Mouse (Mus musculus): ENCODE measurements at regions not wholly inside any gene's neighbourhood (a gene's known extent, or its start where the extent isn't known, plus 50 kb on each side); places are given as distances from the start of the nearest gene placed in this dataset.

DNA sequence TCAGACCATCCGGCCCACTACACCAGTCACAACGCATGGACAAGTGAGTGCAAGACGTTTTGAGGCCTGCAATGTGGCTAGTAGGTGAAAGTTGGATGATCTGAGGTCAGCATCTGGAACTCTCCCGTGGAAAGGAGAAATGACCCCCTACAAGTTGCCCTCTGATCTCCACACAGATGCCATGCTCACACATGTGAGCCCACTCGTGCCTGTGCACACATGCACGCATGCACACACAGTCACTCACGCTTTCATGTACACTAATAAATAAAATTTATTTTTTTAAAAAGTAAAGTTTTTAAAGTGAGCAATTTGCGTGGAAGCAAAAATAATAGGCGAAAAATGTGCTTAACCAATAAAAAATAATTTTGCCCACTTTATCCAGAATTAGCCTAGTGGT lies 147.5 kb upstream of the Jade1 start:
- in situ Hi-C loops (cut with MboI; ENCODE audit: low pct_ligation_motif_present, low pct_unique_long_range_greater_than_20kb, low sequenced_read_pairs) (no loop called here), dilution Hi-C loops (cut with MboI; ENCODE audit: extremely low pct_ligation_motif_present, extremely low pct_unique_long_range_greater_than_20kb, low sequenced_read_pairs) (no loop called here)
- no peak overlapping the region for H3K9ac ChIP-seq (ENCODE audit: insufficient read depth, low read depth)
- H3K27ac ChIP-seq (ENCODE audit: insufficient read depth, low read depth), result no peak overlapping the region
- H3K9me3 ChIP-seq (replicated peaks; ENCODE audit: low read length), result no peaks in the 10 kb centered on the region
- no peaks in the 10 kb centered on the region for H3K79me2 ChIP-seq (replicated peaks; ENCODE audit: control insufficient read depth, extremely low read depth, insufficient read depth, poor library complexity, severe bottlenecking)
- no peaks in the 10 kb centered on the region for H3K36me3 ChIP-seq (replicated peaks in 1 of 2; ENCODE audit: control insufficient read depth in 1 of 2, insufficient read depth in 1 of 2, low read length in 1 of 2)
- H3K4me2 ChIP-seq (ENCODE audit: insufficient read depth, low read depth, poor library complexity, severe bottlenecking), result no peak overlapping the region
- TF ChIP-seq CHD1 (IDR thresholded peaks at IDR 0.05; ENCODE audit: low read depth, low read length) (no peak), TBP (conservative IDR thresholded peaks at IDR 0.05; ENCODE audit: low read depth, low read length) (no peak), KAT2A (IDR thresholded peaks at IDR 0.05; ENCODE audit: insufficient replicate concordance, low read length) (no peak), JUN (IDR thresholded peaks at IDR 0.05; ENCODE audit: insufficient read depth, low read depth, low read length) (no peak), MAFK (IDR thresholded peaks at IDR 0.05; ENCODE audit: insufficient replicate concordance, low read length) (no peak), ZMIZ1 (IDR thresholded peaks at IDR 0.05; ENCODE audit: low read depth, low read length) (no peak), GABPA (IDR thresholded peaks at IDR 0.05; ENCODE audit: insufficient replicate concordance, low read depth, low read length) (no peak), MXI1 (IDR thresholded peaks at IDR 0.05; ENCODE audit: low read depth, low read length) (no peak), USF1 (IDR thresholded peaks at IDR 0.05; ENCODE audit: low read depth, low read length) (no peak), EP300 (IDR thresholded peaks at IDR 0.05; ENCODE audit: low read length) (no peak), CTCF (conservative IDR thresholded peaks at IDR 0.05 in 1 of 2, IDR thresholded peaks at IDR 0.05 in 1 of 2; ENCODE audit: low read depth in 2 of 2, low read length in 2 of 2) (no peak), BHLHE40 (IDR thresholded peaks at IDR 0.05; ENCODE audit: low read depth, low read length) (no peak)
- DNase-seq (ENCODE audit: extremely low read depth), result no peak
- H3K4me3 ChIP-seq (replicated peaks in 1 of 3; ENCODE audit: low read depth in 2 of 3, low read length in 2 of 3, poor library complexity in 1 of 3), result no peak overlapping the region
- no peaks in the 10 kb centered on the region for H3K27me3 ChIP-seq (replicated peaks)
- peaks cover 3 to 13% of the 10 kb centered on the region in 2 experiments for H3K4me1 ChIP-seq (ENCODE audit: control insufficient read depth in 1 of 2, insufficient read depth in 2 of 2)

- TF ChIP-seq MAFK (IDR thresholded peaks at IDR 0.05; ENCODE audit: insufficient replicate concordance, low read length) (no peak), TBP (conservative IDR thresholded peaks at IDR 0.05; ENCODE audit: low read depth, low read length) (no peak), BHLHE40 (IDR thresholded peaks at IDR 0.05; ENCODE audit: low read depth, low read length) (no peak), ELF1 (IDR thresholded peaks at IDR 0.05; ENCODE audit: low read depth, low read length) (no peak), POLR2A (IDR thresholded peaks at IDR 0.05; ENCODE audit: low read depth, low read length) (no peak), HCFC1 (IDR thresholded peaks at IDR 0.05; ENCODE audit: low read depth, low read length) (no peak), GABPA (IDR thresholded peaks at IDR 0.05; ENCODE audit: insufficient replicate concordance, low read depth, low read length) (no peak), CHD1 (IDR thresholded peaks at IDR 0.05; ENCODE audit: low read depth, low read length) (no peak), ZKSCAN1 (IDR thresholded peaks at IDR 0.05; ENCODE audit: borderline replicate concordance, low read depth, low read length) (no peak), KAT2A (IDR thresholded peaks at IDR 0.05; ENCODE audit: insufficient replicate concordance, low read length) (no peak), E2F4 (IDR thresholded peaks at IDR 0.05; ENCODE audit: insufficient replicate concordance, low read depth, low read length) (no peak), NRF1 (IDR thresholded peaks at IDR 0.05; ENCODE audit: low read depth, low read length) (no peak), TCF12 (IDR thresholded peaks at IDR 0.05; ENCODE audit: low read depth, low read length) (no peak), JUN (IDR thresholded peaks at IDR 0.05; ENCODE audit: insufficient read depth, low read depth, low read length) (no peak), PAX5 (IDR thresholded peaks at IDR 0.05; ENCODE audit: low read length) (no peak), USF1 (IDR thresholded peaks at IDR 0.05; ENCODE audit: low read depth, low read length) (no peak), POLR2AphosphoS2 (IDR thresholded peaks at IDR 0.05; ENCODE audit: low read depth, low read length) (no peak), CTCF (conservative IDR thresholded peaks at IDR 0.05 in 1 of 2, IDR thresholded peaks at IDR 0.05 in 1 of 2; ENCODE audit: low read depth in 2 of 2, low read length in 2 of 2) (no peak)
- no peak overlapping the region for H3K4me3 ChIP-seq (replicated peaks in 1 of 3; ENCODE audit: low read depth in 2 of 3, low read length in 2 of 3, poor library complexity in 1 of 3)
- peaks cover 2 to 9% of the 10 kb centered on the region in 2 experiments for H3K4me1 ChIP-seq (ENCODE audit: control insufficient read depth in 1 of 2, insufficient read depth in 2 of 2)
- DNase-seq (ENCODE audit: extremely low read depth), result no peak
- H3K36me3 ChIP-seq (replicated peaks in 1 of 2; ENCODE audit: control insufficient read depth in 1 of 2, insufficient read depth in 1 of 2, low read length in 1 of 2), result no peaks in the 10 kb centered on the region
- no peak overlapping the region for H3K9ac ChIP-seq (ENCODE audit: insufficient read depth, low read depth)
- no peaks in the 10 kb centered on the region for H3K9me3 ChIP-seq (replicated peaks; ENCODE audit: low read length)
- in situ Hi-C loops (cut with MboI; ENCODE audit: low pct_ligation_motif_present, low pct_unique_long_range_greater_than_20kb, low sequenced_read_pairs), result no loop called here
- no peak overlapping the region for H3K27ac ChIP-seq (ENCODE audit: insufficient read depth, low read depth)
- H3K79me2 ChIP-seq (replicated peaks; ENCODE audit: control insufficient read depth, extremely low read depth, insufficient read depth, poor library complexity, severe bottlenecking), result no peaks in the 10 kb centered on the region
- H3K27me3 ChIP-seq (replicated peaks), result no peaks in the 10 kb centered on the region
- no peak overlapping the region for H3K4me2 ChIP-seq (ENCODE audit: insufficient read depth, low read depth, poor library complexity, severe bottlenecking)
- dilution Hi-C loops (cut with MboI; ENCODE audit: extremely low pct_ligation_motif_present, extremely low pct_unique_long_range_greater_than_20kb, low sequenced_read_pairs), result no loop called here
These were observed 148.0 kb upstream of the Jade1 start for GRCm38 (mm10) chr3:41407520-41407919.

All from CH12.LX (cell line).